Mouse (Mus musculus): ENCODE results near the gene Mindy1. TPM values are rescaled to one million over a fixed set of nuclear protein-coding genes. Genes with fewer than 3 reads are reported as not detected.

Mindy1 gene
- polyA plus RNA-seq, 1 experiment, result 89.2 TPM

- Histone ChIP-seq H3K27ac (ENCODE audit: insufficient read depth, low read depth, low read length) (peak overlapping the region; percentile 17; the same call in 1 of the 2 replicates), H3K36me3 (ENCODE audit: control insufficient read depth, insufficient read depth, low read length) (no peaks in the 10 kb centered on the region), H3K4me3 (ENCODE audit: low read depth, low read length) (no peak overlapping the region), H3K4me1 (ENCODE audit: control insufficient read depth, insufficient read depth, insufficient read length, low read length) (peaks cover 14% of the 10 kb centered on the region; the same call in 1 of the 2 replicates), H3K27me3 (ENCODE audit: control insufficient read depth, insufficient read depth, low read length) (no peaks in the 10 kb centered on the region)
- WGBS, result 29% methylated on average over 3 of the region's 3 CpGs
- TF ChIP-seq POLR2A (IDR thresholded peaks at IDR 0.05; ENCODE audit: low read depth, low read length), result no peak
- TF ChIP-seq CTCF (IDR thresholded peaks at IDR 0.05; ENCODE audit: extremely low read depth, insufficient read length, insufficient replicate concordance, low read depth, low read length), result no peak
These were observed 20.2 kb downstream of the Mindy1 start for GRCm38 (mm10) chr3:95301204-95301796.

- TF ChIP-seq POLR2A (IDR thresholded peaks at IDR 0.05; ENCODE audit: low read depth, low read length) (no peak), CTCF (IDR thresholded peaks at IDR 0.05; ENCODE audit: extremely low read depth, insufficient read length, insufficient replicate concordance, low read depth, low read length) (no peak)
- Histone ChIP-seq H3K27me3 (ENCODE audit: control insufficient read depth, insufficient read depth, low read length) (no peaks in the 10 kb centered on the region), H3K4me1 (ENCODE audit: control insufficient read depth, insufficient read depth, insufficient read length, low read length) (peaks cover under 1% of the 10 kb centered on the region; the same call in 1 of the 2 replicates), H3K27ac (ENCODE audit: insufficient read depth, low read depth, low read length) (no peak overlapping the region), H3K4me3 (ENCODE audit: low read depth, low read length) (no peak overlapping the region), H3K36me3 (ENCODE audit: control insufficient read depth, insufficient read depth, low read length) (no peaks in the 10 kb centered on the region)
- WGBS, result 67% methylated on average over 4 of the region's 4 CpGs
These were observed 25.1 kb downstream of the Mindy1 start for GRCm38 (mm10) chr3:95306244-95306643.

GRCm38 (mm10) chr3:95307100-95307499 is 26.0 kb downstream of the Mindy1 start, which contains the start of gene Anxa9:
Anxa9 (minus strand) TSS chr3:95307176.
- Histone ChIP-seq H3K36me3 (ENCODE audit: control insufficient read depth, insufficient read depth, low read length) (no peaks in the 10 kb centered on the region), H3K4me1 (ENCODE audit: control insufficient read depth, insufficient read depth, insufficient read length, low read length) (peaks cover 1% of the 10 kb centered on the region; the same call in 1 of the 2 replicates), H3K27ac (ENCODE audit: insufficient read depth, low read depth, low read length) (no peak within 1 kb of the TSS), H3K4me3 (ENCODE audit: low read depth, low read length) (no peak within 1 kb of the TSS), H3K27me3 (ENCODE audit: control insufficient read depth, insufficient read depth, low read length) (no peaks in the 10 kb centered on the region)
- 44% methylated on average over 7 of the region's 7 CpGs for WGBS
- no peak for TF ChIP-seq POLR2A (IDR thresholded peaks at IDR 0.05; ENCODE audit: low read depth, low read length)
- TF ChIP-seq CTCF (IDR thresholded peaks at IDR 0.05; ENCODE audit: extremely low read depth, insufficient read length, insufficient replicate concordance, low read depth, low read length), result no peak

GRCm38 (mm10) chr3:95310496-95310895 is 29.4 kb downstream of the Mindy1 start:
- Histone ChIP-seq H3K4me1 (ENCODE audit: control insufficient read depth, insufficient read depth, insufficient read length, low read length) (peaks cover 6% of the 10 kb centered on the region; the same call in 1 of the 2 replicates), H3K27ac (ENCODE audit: insufficient read depth, low read depth, low read length) (no peak overlapping the region)
- WGBS, result 37% methylated on average over 3 of the region's 3 CpGs

GRCm38 (mm10) chr3:95310968-95311882 is 30.1 kb downstream of the Mindy1 start:
- H3K27ac ChIP-seq (ENCODE audit: insufficient read depth, low read depth, low read length), result no peak overlapping the region
- H3K36me3 ChIP-seq (ENCODE audit: control insufficient read depth, insufficient read depth, low read length), result no peaks in the 10 kb centered on the region
- H3K4me1 ChIP-seq (ENCODE audit: control insufficient read depth, insufficient read depth, insufficient read length, low read length), result peaks cover 8% of the 10 kb centered on the region; the same call in 1 of the 2 replicates
- 68% methylated on average over 9 of the region's 9 CpGs for WGBS
- H3K4me3 ChIP-seq (ENCODE audit: low read depth, low read length), result no peak overlapping the region
- no peaks in the 10 kb centered on the region for H3K27me3 ChIP-seq (ENCODE audit: control insufficient read depth, insufficient read depth, low read length)
- TF ChIP-seq POLR2A (IDR thresholded peaks at IDR 0.05; ENCODE audit: low read depth, low read length) (no peak), CTCF (IDR thresholded peaks at IDR 0.05; ENCODE audit: extremely low read depth, insufficient read length, insufficient replicate concordance, low read depth, low read length) (peak; percentile 39; the same call in 1 of the 2 replicates)

More at GRCm38 (mm10) chr3:95310496-95310895, 29.4 kb downstream of the Mindy1 start:
- TF ChIP-seq POLR2A (IDR thresholded peaks at IDR 0.05; ENCODE audit: low read depth, low read length) (no peak), CTCF (IDR thresholded peaks at IDR 0.05; ENCODE audit: extremely low read depth, insufficient read length, insufficient replicate concordance, low read depth, low read length) (no peak)
- Histone ChIP-seq H3K4me3 (ENCODE audit: low read depth, low read length) (no peak overlapping the region), H3K36me3 (ENCODE audit: control insufficient read depth, insufficient read depth, low read length) (no peaks in the 10 kb centered on the region), H3K27me3 (ENCODE audit: control insufficient read depth, insufficient read depth, low read length) (no peaks in the 10 kb centered on the region)

- TF ChIP-seq CTCF (IDR thresholded peaks at IDR 0.05; ENCODE audit: extremely low read depth, insufficient read length, insufficient replicate concordance, low read depth, low read length) (no peak), POLR2A (IDR thresholded peaks at IDR 0.05; ENCODE audit: low read depth, low read length) (no peak)
- peaks cover 15% of the 10 kb centered on the region; the same call in 1 of the 2 replicates for H3K4me1 ChIP-seq (ENCODE audit: control insufficient read depth, insufficient read depth, insufficient read length, low read length)
- H3K27ac ChIP-seq (ENCODE audit: insufficient read depth, low read depth, low read length), result peak overlapping the region; percentile 33; the same call in 1 of the 2 replicates
- 35% methylated on average over 6 of the region's 6 CpGs for WGBS
- no peaks in the 10 kb centered on the region for H3K27me3 ChIP-seq (ENCODE audit: control insufficient read depth, insufficient read depth, low read length)
- no peak overlapping the region for H3K4me3 ChIP-seq (ENCODE audit: low read depth, low read length)
- no peaks in the 10 kb centered on the region for H3K36me3 ChIP-seq (ENCODE audit: control insufficient read depth, insufficient read depth, low read length)
These were observed 31.5 kb downstream of the Mindy1 start for GRCm38 (mm10) chr3:95312623-95313022.

- no peak overlapping the region for H3K4me3 ChIP-seq (ENCODE audit: low read depth, low read length)
- TF ChIP-seq POLR2A (IDR thresholded peaks at IDR 0.05; ENCODE audit: low read depth, low read length) (no peak), CTCF (IDR thresholded peaks at IDR 0.05; ENCODE audit: extremely low read depth, insufficient read length, insufficient replicate concordance, low read depth, low read length) (no peak)
- no peaks in the 10 kb centered on the region for H3K36me3 ChIP-seq (ENCODE audit: control insufficient read depth, insufficient read depth, low read length)
- WGBS, result 79% methylated on average over 7 of the region's 7 CpGs
- no peak overlapping the region for H3K27ac ChIP-seq (ENCODE audit: insufficient read depth, low read depth, low read length)
- H3K27me3 ChIP-seq (ENCODE audit: control insufficient read depth, insufficient read depth, low read length), result no peaks in the 10 kb centered on the region
- peaks cover 22% of the 10 kb centered on the region; the same call in 1 of the 2 replicates for H3K4me1 ChIP-seq (ENCODE audit: control insufficient read depth, insufficient read depth, insufficient read length, low read length)
These were observed 32.3 kb downstream of the Mindy1 start for GRCm38 (mm10) chr3:95313476-95313875.
